Mouse (Mus musculus) liver, postnatal 0 days (tissue): ENCODE data around the gene Nectin4. TPM values are rescaled to one million over a fixed set of nuclear protein-coding genes. Genes with fewer than 3 reads are reported as not detected.
A peak's percentile ranks its signal among the peaks of the same experiment; 100 is the strongest.

Experiments used
- ATAC-seq: fragments of 200-750 bp; cut with Nextera tagmentation; 2 replicates; pipeline ENCODE4 v1.8.0; 2017; ENCODE audit warnings: mild to moderate bottlenecking, moderate library complexity
- DNase-seq: peaks from one replicate; pipeline ENCODE4 v3.0.0-alpha.2; 2016
- H3K27ac ChIP-seq: fragments of 300-500 bp; sonication (generic); 2 replicates; pipeline ENCODE4 v1.5.1; 2014; ENCODE audit warnings: antibody characterized with exemption, moderate library complexity, mild to moderate bottlenecking, low read depth
- H3K27me3 ChIP-seq: fragments of 300-500 bp; sonication (generic); 2 replicates; pipeline ENCODE4 v1.6.1; 2014; ENCODE audit warnings: low read length, control low read depth, mixed read lengths; ENCODE audit not compliant: insufficient read depth
- H3K36me3 ChIP-seq: fragments of 300-500 bp; sonication (generic); replicated peaks from 2 replicates; pipeline ENCODE4 v1.6.1; 2014; ENCODE audit warnings: mild to moderate bottlenecking, control low read depth, low read length, moderate library complexity, mixed read lengths; ENCODE audit not compliant: insufficient read depth
- H3K4me1 ChIP-seq: fragments of 300-500 bp; sonication (generic); 2 replicates; pipeline ENCODE4 v1.6.1; 2014; ENCODE audit warnings: antibody characterized with exemption, mild to moderate bottlenecking, control low read depth; ENCODE audit not compliant: insufficient read depth
- H3K4me2 ChIP-seq: fragments of 300-500 bp; sonication (generic); 2 replicates; pipeline ENCODE4 v1.6.1; 2014; ENCODE audit warnings: low read depth, mild to moderate bottlenecking, low read length, moderate library complexity, mixed read lengths
- H3K4me3 ChIP-seq: fragments of 300-500 bp; sonication (generic); 2 replicates; pipeline ENCODE4 v1.5.1; 2014; ENCODE audit warnings: low read depth, low read length
- H3K9ac ChIP-seq: fragments of 300-500 bp; sonication (generic); replicated peaks from 2 replicates; pipeline ENCODE4 v1.6.1; 2014; ENCODE audit warnings: mild to moderate bottlenecking, moderate library complexity
- H3K9me3 ChIP-seq: fragments of 300-500 bp; sonication (generic); 2 replicates; pipeline ENCODE4 v1.6.1; 2016; ENCODE audit warnings: mild to moderate bottlenecking, control low read depth, low read length, mixed read lengths
- CTCF ChIP-seq: sonication (generic); IDR thresholded peaks from 2 replicates; pipeline ENCODE4 v1.5.1; 2016; ENCODE audit warnings: antibody characterized with exemption, low read depth
- EP300 ChIP-seq: IDR thresholded peaks from 2 replicates; pipeline ENCODE4 v1.6.1; 2016; ENCODE audit warnings: antibody characterized with exemption, low read depth, mild to moderate bottlenecking
- WGBS: fragments of 180-500 bp; shearing (Covaris S2); extraction: QIAGEN DNeasy Blood & Tissue Kit; methylation state at CpG from one replicate; pipeline ENCODE4 v1.1.7; 2014; ENCODE audit not compliant: insufficient replicate concordance; 5-methylcytosine and 5-hydroxymethylcytosine counted together
- polyA plus RNA-seq: library from polyadenylated mRNA; unstranded; fragments of >200 nt; fragmentation: Nextera tagmentation; extraction: Ambion mirVana; gene quantifications from 2 replicates; pipeline ENCODE4 v1.2.1, GENCODE M21; 2015

The Nectin4 gene
- polyA plus RNA-seq, 1 experiment from 2014 or later: 0.22 TPM

DNA sequence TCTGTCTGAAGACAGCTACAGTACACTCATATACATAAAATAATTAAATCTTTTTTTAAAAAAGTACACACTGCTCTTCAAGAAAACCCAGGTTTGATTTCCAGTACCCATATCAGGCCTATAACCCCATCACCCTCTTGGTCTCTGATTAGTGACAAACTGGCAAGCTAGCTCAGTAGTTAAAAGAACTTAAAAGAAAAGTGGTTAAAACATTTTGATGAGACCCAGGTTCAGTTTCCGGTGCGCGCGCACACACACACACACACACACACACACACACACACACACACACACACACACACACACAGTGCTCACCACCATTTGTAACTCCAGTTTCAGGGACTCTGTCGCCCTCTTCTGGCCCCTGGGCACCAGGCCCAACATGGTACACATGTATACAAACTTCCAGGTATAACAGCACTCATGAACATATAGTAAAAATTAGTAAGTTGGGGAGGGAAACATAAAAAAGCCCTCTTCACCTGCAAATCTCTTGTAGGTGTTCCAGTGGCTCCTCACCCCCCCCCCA, 14.0 kb upstream of the Nectin4 start:
- Histone ChIP-seq H3K4me2 (no peak overlapping the region), H3K27me3 (no peaks in the 10 kb centered on the region), H3K36me3 (peaks cover 22% of the 10 kb centered on the region), H3K4me1 (peaks cover 6% of the 10 kb centered on the region; the same call in 1 of the 2 replicates), H3K9ac (no peak overlapping the region), H3K9me3 (no peaks in the 10 kb centered on the region), H3K27ac (no peak overlapping the region), H3K4me3 (no peak overlapping the region)
- 77% methylated on average over 5 of the region's 5 CpGs for WGBS
- ATAC-seq (no peak), DNase-seq (peak; percentile 67)
- TF ChIP-seq EP300: no peak
- peak; percentile 78 for TF ChIP-seq CTCF

DNA sequence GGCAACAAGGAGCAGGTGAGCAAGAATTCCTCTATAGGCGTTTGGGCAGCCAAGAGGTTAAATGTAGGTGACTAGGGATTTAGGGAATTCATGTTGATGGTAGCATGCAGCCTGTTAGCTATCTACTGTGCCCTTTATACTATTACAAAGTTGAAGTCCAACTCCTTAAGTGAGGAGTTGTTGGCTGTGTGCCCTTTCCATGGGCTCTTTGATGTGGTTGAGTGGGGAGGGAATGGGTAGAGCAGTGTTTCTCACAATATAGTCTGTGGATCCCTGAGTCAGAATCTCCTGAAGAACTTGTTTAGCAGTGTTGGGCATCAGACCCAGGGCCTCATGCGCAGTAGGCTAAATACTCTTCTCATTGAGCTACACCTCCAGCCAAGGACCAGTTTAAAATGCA, 13.1 kb upstream of the Nectin4 start:
- ATAC-seq: no peak
- peaks cover 5% of the 10 kb centered on the region; the same call in 1 of the 2 replicates for H3K4me1 ChIP-seq
- H3K27ac ChIP-seq: no peak overlapping the region
- no peaks in the 10 kb centered on the region for H3K9me3 ChIP-seq
- 91% methylated on average over 2 of the region's 2 CpGs for WGBS
- H3K36me3 ChIP-seq: peaks cover 22% of the 10 kb centered on the region
- no peak for TF ChIP-seq CTCF
- H3K9ac ChIP-seq: no peak overlapping the region
- DNase-seq: no peak
- no peaks in the 10 kb centered on the region for H3K27me3 ChIP-seq
- no peak overlapping the region for H3K4me3 ChIP-seq
- H3K4me2 ChIP-seq: no peak overlapping the region

DNA sequence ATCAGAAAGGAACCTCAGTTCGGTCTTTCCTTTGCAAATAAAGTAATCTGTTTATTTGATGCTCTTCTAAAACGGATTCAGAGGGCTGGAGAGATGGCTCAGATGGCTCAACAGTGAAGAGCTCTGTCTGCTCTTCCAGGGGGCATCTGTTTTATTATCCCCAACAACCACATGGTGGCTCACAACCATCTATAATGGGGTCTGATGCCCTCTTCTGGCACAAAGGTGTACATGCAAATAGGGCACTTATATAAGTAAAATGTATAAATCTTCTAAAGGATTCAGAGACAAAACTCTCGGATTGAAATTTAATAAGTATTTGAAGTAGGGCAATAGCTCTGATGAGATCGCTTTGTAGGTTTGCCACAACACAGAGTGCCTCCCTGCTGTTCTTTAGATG, 11.5 kb upstream of the Nectin4 start:
- Histone ChIP-seq H3K9ac (no peak overlapping the region), H3K9me3 (no peaks in the 10 kb centered on the region), H3K4me3 (no peak overlapping the region), H3K27ac (no peak overlapping the region), H3K4me1 (peaks cover 5% of the 10 kb centered on the region; the same call in 1 of the 2 replicates), H3K36me3 (peaks cover 22% of the 10 kb centered on the region), H3K27me3 (no peaks in the 10 kb centered on the region), H3K4me2 (no peak overlapping the region)
- no peak for ATAC-seq
- 66% methylated on average over 4 of the region's 4 CpGs for WGBS
- DNase-seq: no peak
- TF ChIP-seq EP300: no peak
- TF ChIP-seq CTCF: peak; percentile 85

DNA sequence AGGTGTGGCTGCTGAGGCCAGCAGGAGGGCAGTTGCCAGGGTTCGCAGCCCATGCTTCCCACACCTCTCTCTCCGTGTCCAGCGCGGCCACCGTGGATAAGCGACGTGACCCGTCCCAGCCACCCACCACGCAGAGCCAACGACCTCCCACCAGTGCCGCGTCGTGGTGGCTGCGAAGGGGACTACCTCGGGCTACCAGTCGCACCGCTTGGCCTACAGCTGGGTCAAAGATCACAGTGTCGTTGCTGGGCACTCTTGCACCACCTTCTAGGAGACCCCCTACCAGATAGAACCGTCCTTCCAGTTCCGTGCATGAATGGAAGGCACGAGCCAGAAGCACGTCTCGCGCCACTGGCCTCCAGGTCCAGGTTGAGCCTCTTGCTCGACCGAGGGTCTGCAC, 9.6 kb upstream of the Nectin4 start:
- Histone ChIP-seq H3K9me3 (no peaks in the 10 kb centered on the region), H3K27ac (no peak overlapping the region), H3K4me2 (peak overlapping the region; percentile 85), H3K27me3 (no peaks in the 10 kb centered on the region), H3K9ac (peak overlapping the region; percentile 60), H3K4me1 (peaks cover 5% of the 10 kb centered on the region; the same call in 1 of the 2 replicates), H3K4me3 (peak overlapping the region; percentile 61), H3K36me3 (peaks cover 22% of the 10 kb centered on the region)
- TF ChIP-seq CTCF: no peak
- no peak for TF ChIP-seq EP300
- DNase-seq: no peak
- peak; percentile 7 for ATAC-seq
- WGBS: 20% methylated on average over 26 of the region's 26 CpGs

DNA sequence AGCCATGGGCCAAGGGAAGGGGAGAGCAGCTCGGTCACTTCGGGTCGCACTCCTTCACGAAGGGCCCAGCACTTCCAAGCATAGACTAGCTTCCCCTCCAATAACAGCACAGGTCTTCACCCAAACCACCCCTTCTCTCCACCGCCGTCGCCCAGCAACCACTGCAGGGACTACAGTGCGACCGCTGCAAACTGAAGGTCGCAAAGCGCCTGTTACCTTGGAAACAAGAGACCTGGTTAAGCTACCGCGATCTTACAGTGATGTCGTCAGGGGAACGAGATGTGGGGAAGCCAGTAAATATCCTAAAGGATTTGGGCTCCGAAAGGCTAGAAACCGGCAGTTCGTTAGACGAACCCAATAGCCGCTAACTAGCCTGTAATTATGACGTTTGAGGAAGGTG, 9.2 kb upstream of the Nectin4 start, which contains the start of gene Klhdc9:
TSS of gene Klhdc9 (minus strand) at position 143 of the 400 bp plus-strand sequence.
- peak; percentile 97 for ATAC-seq
- Histone ChIP-seq H3K9ac (peak within 1 kb of the TSS; percentile 60), H3K9me3 (no peaks in the 10 kb centered on the region), H3K4me2 (peak within 1 kb of the TSS; percentile 85), H3K4me1 (peaks cover 5% of the 10 kb centered on the region; the same call in 1 of the 2 replicates), H3K36me3 (peaks cover 22% of the 10 kb centered on the region), H3K4me3 (peak within 1 kb of the TSS; percentile 61), H3K27me3 (no peaks in the 10 kb centered on the region), H3K27ac (peak within 1 kb of the TSS; percentile 67; the same call in 1 of the 2 replicates)
- 3% methylated on average over 21 of the region's 21 CpGs for WGBS
- DNase-seq: peak; percentile 90
- TF ChIP-seq CTCF (no peak), EP300 (no peak)

DNA sequence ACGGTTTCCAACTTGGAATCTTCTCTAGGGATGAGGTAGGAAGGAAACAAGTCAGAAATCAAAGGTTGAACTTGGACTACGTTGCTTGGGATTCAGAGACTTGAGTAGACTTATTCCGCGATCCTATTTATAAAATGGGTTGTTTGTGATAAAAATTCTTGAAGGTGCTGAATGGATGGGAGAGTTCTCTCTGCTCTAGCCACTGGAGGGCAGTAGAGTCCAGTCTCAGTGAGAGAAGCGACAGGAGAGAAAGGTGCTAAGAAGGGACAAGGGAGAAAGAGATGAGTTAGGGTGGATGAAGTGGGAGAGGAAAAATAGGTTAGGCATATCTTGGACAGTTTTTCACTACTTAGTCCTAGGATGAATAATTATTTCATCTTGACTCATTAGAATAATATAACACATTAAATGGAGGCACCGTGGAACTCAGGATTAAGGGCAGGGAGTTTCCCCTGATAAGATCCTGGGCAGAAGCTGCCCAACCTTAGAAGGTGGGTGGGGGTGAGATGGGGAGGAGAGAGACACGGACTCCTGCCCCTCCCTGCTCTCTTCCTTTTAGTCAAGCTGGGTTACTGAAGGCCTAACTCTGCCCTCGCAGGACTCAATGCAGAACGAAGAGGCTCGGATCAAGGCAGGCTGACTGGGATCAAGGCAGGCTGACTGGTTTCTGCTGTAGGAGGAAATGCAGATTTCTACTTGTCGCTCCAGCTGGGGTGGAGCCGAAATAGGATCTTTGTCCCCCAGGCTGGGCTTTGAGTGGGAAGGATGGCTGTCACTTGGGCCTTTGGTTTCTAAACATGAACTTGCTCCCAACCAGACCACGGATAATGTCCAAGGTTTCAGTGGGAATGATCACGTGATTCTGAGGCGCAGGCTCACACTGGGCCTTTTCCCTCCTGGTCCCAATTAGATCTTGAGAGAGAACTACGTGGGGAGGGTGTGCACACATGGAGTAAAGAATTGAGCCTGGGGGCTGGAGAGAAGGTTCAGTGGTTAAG, 8.5 kb upstream of the Nectin4 start:
- H3K9me3 ChIP-seq: no peaks in the 10 kb centered on the region
- peak overlapping the region; percentile 61 for H3K4me3 ChIP-seq
- peak overlapping the region; percentile 60 for H3K9ac ChIP-seq
- peak overlapping the region; percentile 85 for H3K4me2 ChIP-seq
- DNase-seq (peak; percentile 78), ATAC-seq (peak; percentile 83)
- peaks cover 22% of the 10 kb centered on the region for H3K36me3 ChIP-seq
- peak overlapping the region; percentile 67; the same call in 1 of the 2 replicates for H3K27ac ChIP-seq
- TF ChIP-seq EP300: no peak
- peak; percentile 97 for TF ChIP-seq CTCF
- peaks cover 5% of the 10 kb centered on the region; the same call in 1 of the 2 replicates for H3K4me1 ChIP-seq
- 42% methylated on average over 16 of the region's 16 CpGs for whole genome bisulfite sequencing
- no peaks in the 10 kb centered on the region for H3K27me3 ChIP-seq
